ENCODE assay signal across 9 mouse cellular contexts in genomic region chr14:118987523-118988496, GRCm38 (mm10). TPM values are rescaled to one million over a fixed set of nuclear protein-coding genes. Genes with fewer than 3 reads are reported as not detected.
DNase-seq lines count a peak whose midpoint lies in the region; ATAC-seq and TF ChIP-seq lines count a peak whose summit lies in the region.
"Had no signal": no experiment of that assay in that cellular context is flagged by ENCODE, and none has a peak within 500 bp of the region (broad histone marks: within the 10 kb centered on the region; RNA-seq: fewer than 3 reads in every experiment).

No protein-coding gene starts in this region.

- no peak for DNase-seq in heart, postnatal 4 days
- DNase-seq in NIH3T3 (ENCODE audit: low read depth): peak; percentile 7
- DNase-seq in lung, postnatal 10 days: peak; percentile 19
- no peak for DNase-seq in cerebellum, adult 2 months
- DNase-seq in cerebellum, postnatal 14 days: no peak
- DNase-seq in left cerebral cortex, adult 9 months (ENCODE audit: low spot score in 2 of 2): no peak

- H3K9me3 ChIP-seq in heart, embryonic 14.5 days (ENCODE audit: control insufficient read depth, low read length): no peaks in the 10 kb centered on the region
- no peaks in the 10 kb centered on the region for H3K9me3 ChIP-seq in erythroblast, embryonic 14.5 days (ENCODE audit: control insufficient read depth, low read length)
- H3K9me3 ChIP-seq: megakaryocyte, embryonic 14.5 days had no signal

- no peak overlapping the region for H3K9ac ChIP-seq in heart, embryonic 14.5 days (ENCODE audit: low read length)

- no peak for TF ChIP-seq CTCF in cerebellum, adult 2 months (IDR thresholded peaks at IDR 0.05; ENCODE audit: borderline replicate concordance, insufficient read depth, low read depth, low read length)

- WGBS in heart, embryonic 14.5 days: 42% methylated on average over 13 of the region's 13 CpGs
- 75% methylated on average over 13 of the region's 13 CpGs for WGBS in cerebellum, adult 2 months

- peaks cover 2 to 4% of the 10 kb centered on the region in 2 experiments; a peak in 2 of 4 replicates for H3K4me1 ChIP-seq in heart, embryonic 14.5 days (ENCODE audit: control insufficient read depth in 2 of 2, insufficient read depth in 2 of 2, low read length in 2 of 2)
- peaks cover 15% of the 10 kb centered on the region for H3K4me1 ChIP-seq in erythroblast, embryonic 14.5 days (ENCODE audit: control insufficient read depth)
- no peaks in the 10 kb centered on the region for H3K4me1 ChIP-seq in cerebellum, adult 2 months (ENCODE audit: control insufficient read depth, insufficient read depth, low read length)

- peak; percentile 79 for ATAC-seq in heart, embryonic 14.5 days (ENCODE audit: insufficient number of reproducible peaks, insufficient read depth, low FRiP score, low read depth)

- peaks cover 26% of the 10 kb centered on the region for H3K36me3 ChIP-seq in heart, embryonic 14.5 days (ENCODE audit: control insufficient read depth, insufficient read depth, low read length)
- peaks cover 5% of the 10 kb centered on the region for H3K36me3 ChIP-seq in erythroblast, embryonic 14.5 days (ENCODE audit: control insufficient read depth)

- peak overlapping the region; percentile 26 for H3K4me2 ChIP-seq in heart, embryonic 14.5 days (ENCODE audit: low read length)

- TF ChIP-seq POLR2A in cerebellum, adult 2 months (IDR thresholded peaks at IDR 0.05; ENCODE audit: borderline replicate concordance, insufficient read depth, low read length): no peak

- H3K27me3 ChIP-seq in heart, embryonic 14.5 days (ENCODE audit: control insufficient read depth, insufficient read depth, low read length): no peaks in the 10 kb centered on the region
- H3K27me3 ChIP-seq in erythroblast, embryonic 14.5 days (ENCODE audit: control insufficient read depth): no peaks in the 10 kb centered on the region
- H3K27me3 ChIP-seq in cerebellum, adult 2 months (ENCODE audit: control insufficient read depth, insufficient read depth, low read length): no peaks in the 10 kb centered on the region
- H3K27me3 ChIP-seq: megakaryocyte, embryonic 14.5 days had no signal

- no peak overlapping the region for H3K27ac ChIP-seq in heart, embryonic 14.5 days (replicated peaks in 1 of 2; ENCODE audit: control insufficient read depth in 1 of 2, insufficient read depth in 1 of 2, low read depth in 2 of 2, low read length in 2 of 2)
- H3K27ac ChIP-seq in cerebellum, adult 2 months (ENCODE audit: insufficient read depth, low read length): no peak overlapping the region

- no peak overlapping the region for H3K4me3 ChIP-seq in heart, embryonic 14.5 days (ENCODE audit: control insufficient read depth in 1 of 2, insufficient read depth in 1 of 2, low read depth in 1 of 2, low read length in 2 of 2)
- peak overlapping the region; percentile 18 for H3K4me3 ChIP-seq in erythroblast, embryonic 14.5 days (replicated peaks)
- H3K4me3 ChIP-seq in cerebellum, adult 2 months (replicated peaks; ENCODE audit: insufficient read depth, low read depth, low read length): no peak overlapping the region
- H3K4me3 ChIP-seq: megakaryocyte, embryonic 14.5 days had no signal

RNA-seq across cellular contexts. Expression of gene Dnajc3, which starts 50.0 kb away (rescaled TPM):
- polyA plus RNA-seq in heart, embryonic 14.5 days (2014; fragmentation: Nextera tagmentation; extraction: Ambion mirVana): 24.4 and 26.5 TPM in 2 replicates
- total RNA-seq in heart, postnatal 4 days (2021): 10 to 100 TPM; 28.1 to 28.4 TPM
- 0.16 and 0.31 TPM in 2 replicates for polyA plus RNA-seq in erythroblast, embryonic 14.5 days (2012)
- 25.9 and 26.0 TPM in 2 replicates for polyA plus RNA-seq in cerebellum, adult 2 months (2012; rRNA removed)

Comparison
In these comparisons a context has a peak if more than half of its experiments do, and no peak if none do; other contexts are left out.
1. DNase-seq: peak in NIH3T3 (single experiment) and lung, postnatal 10 days (single experiment); none in heart, postnatal 4 days (single experiment), cerebellum, adult 2 months (0 of 2), cerebellum, postnatal 14 days (0 of 2) and left cerebral cortex, adult 9 months (0 of 2).
2. RNA of gene Dnajc3, which starts 50.0 kb away (polyA plus RNA-seq): 25.9 to 26.0 TPM in cerebellum, adult 2 months and 24.4 to 26.5 TPM in heart, embryonic 14.5 days; 0.16 to 0.31 TPM in erythroblast, embryonic 14.5 days; every median in the first group is over 10 times any median in the second.